Mouse (Mus musculus) brain, adult 10 weeks (tissue): Measurements from ENCODE around the gene Dusp21. TPM values are rescaled to one million over a fixed set of nuclear protein-coding genes. Genes with fewer than 3 reads are reported as not detected.

Experiments used
- polyA plus RNA-seq: library from polyadenylated mRNA; stranded (reverse); fragments of 350-450 nt; fragmentation: Illumina TruSeq; extraction: RNeasy Lipid Tissue Mini Kit (QIAGEN cat#74804); gene quantifications from one replicate; pipeline ENCODE4 v1.2.3, GENCODE M21; 2015; ENCODE audit warnings: low read depth, low replicate concordance

Dusp21 gene
- polyA plus RNA-seq, result not detected

GRCm38 (mm10) chrX:18145557-18145956, at the start of gene Dusp21:
Gene Dusp21 (plus strand): TSS chrX:18145857.

GRCm38 (mm10) chrX:18162192-18162857, 16.7 kb downstream of the Dusp21 start, which contains the start of gene Kdm6a:
Gene Kdm6a (plus strand): TSS chrX:18162575.

Other genes starting within 250 kb of the Dusp21 start
- gene Kdm6a, start 16.7 kb downstream of the Dusp21 start, polyA plus RNA-seq, result 23.7 TPM